Mouse (Mus musculus) lung, postnatal 36 days (tissue): ENCODE data around the gene Plxna2.
A peak's percentile ranks its signal among the peaks of the same experiment; 100 is the strongest.

Experiments
- DNase-seq: peaks from one replicate; pipeline ENCODE4 v3.0.0; 2022; ENCODE audit warnings: mixed read lengths

Gene Plxna2

DNA sequence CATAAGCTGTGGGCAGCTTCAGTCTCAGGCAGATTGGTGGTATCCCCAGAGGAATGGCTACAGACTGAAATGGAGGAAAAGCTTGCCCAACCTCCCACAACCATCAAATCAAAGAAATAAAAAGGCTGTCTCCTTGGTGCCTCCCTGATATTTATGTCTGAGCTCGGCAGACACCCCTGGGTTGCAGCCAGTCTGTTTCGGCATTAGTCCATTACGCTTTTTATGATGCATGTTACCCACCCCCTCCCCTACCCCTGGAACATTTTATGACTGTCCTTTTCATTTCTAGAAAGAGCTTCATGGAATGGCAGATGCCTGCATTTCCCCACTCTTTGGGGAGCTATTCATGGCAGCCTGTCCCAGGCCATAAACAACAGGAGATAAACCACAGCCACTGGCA lies 47.7 kb downstream of the Plxna2 start:
- no peak for DNase-seq

GRCm38 (mm10) chr1:194671783-194672524 lies 53.9 kb downstream of the Plxna2 start:
- DNase-seq, result peak; percentile 47

DNA sequence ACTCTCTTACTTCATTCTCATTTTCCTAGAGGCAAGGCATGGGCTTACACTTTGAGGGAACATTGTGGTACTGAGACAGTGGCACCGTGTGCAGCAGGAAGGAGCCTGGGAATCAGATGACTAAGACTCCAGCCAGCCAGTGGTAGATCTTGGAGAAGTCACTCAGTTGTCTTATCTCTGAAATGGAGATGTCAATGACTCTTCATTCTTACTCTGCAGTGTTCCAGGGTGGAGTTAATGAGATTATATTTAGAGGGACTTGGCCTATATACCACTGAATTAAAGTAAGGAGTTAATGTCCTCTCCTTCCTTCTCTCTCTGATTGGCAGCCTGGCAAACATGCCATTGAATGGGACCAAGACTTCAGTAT lies 54.5 kb downstream of the Plxna2 start:
- no peak for DNase-seq

GRCm38 (mm10) chr1:194673229-194673628 lies 55.2 kb downstream of the Plxna2 start:
- DNase-seq, result no peak

DNA sequence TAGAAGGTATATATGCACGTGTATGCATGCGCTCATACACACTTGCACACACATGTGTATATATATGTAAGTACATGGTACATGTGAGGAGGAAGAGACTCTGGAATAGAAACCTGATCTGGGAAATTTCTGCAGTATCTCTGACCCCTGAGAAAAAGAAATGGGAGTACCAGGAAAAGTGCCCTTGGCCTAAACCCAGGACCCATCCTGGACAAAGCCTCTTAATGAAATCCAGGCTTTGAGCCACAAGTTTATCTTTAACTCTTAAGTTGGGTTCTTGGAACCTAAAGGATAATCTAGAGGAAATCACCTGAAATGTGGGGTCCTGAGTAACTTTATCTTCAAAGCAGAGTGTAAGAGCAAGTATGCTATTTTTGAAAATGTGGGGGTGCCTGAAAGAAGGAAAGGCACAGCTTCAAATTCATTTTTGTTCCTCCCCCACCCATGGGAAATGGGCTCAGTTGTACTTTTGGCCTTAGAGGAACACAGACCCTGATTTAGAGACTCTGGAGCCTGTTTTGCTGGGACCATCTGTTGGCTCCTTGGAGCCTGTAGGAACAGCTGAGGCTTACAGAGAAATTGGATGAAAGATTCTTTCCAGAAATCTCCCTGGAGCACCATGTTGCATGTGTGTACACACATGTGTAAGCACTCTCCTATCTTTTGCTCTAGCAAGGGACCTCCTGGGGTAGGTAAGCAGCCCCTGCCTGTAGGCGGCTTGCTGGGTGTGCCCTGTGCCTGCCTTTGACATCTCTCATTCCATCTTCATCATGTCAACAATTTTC lies 57.3 kb downstream of the Plxna2 start:
- DNase-seq, result no peak

DNA sequence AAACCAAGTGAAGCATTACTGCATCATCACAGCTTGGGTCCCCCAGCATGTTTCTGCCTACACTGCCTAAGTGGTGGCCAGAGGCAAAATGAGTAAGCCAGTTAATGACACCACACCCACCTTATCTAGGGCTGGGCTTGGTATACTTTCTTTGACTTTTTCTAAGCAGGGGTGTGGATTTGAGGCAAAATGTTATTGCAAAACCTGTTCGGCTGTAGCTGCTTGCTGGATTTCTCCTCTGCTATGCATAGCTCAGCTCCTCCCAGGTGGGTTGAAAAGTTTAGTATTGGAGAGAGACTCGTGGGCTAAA lies 57.8 kb downstream of the Plxna2 start:
- DNase-seq, result no peak

GRCm38 (mm10) chr1:194677878-194678277 lies 59.9 kb downstream of the Plxna2 start:
- DNase-seq, result no peak

- no peak for DNase-seq
These were observed 61.1 kb downstream of the Plxna2 start for GRCm38 (mm10) chr1:194679147-194679546.

DNA sequence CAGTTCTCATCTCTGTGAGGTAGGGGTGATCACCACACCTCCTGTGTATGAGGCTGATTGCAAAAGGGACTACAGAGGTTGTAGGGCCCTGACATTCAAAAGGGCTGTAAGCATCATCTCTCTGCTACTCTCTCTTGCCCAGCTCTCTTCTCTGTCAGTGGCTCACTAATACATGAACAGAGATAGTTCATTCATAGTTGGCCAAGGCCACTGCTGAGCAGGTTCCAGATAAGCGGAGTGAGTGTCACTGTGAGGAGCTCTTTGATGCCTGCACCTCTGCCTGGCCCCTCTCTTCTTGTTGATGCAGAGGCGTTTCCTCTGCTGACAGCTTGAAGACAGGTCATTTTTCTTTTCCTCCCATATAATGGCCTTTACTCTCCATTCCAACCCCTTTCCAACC lies 62.1 kb downstream of the Plxna2 start:
- no peak for DNase-seq

DNA sequence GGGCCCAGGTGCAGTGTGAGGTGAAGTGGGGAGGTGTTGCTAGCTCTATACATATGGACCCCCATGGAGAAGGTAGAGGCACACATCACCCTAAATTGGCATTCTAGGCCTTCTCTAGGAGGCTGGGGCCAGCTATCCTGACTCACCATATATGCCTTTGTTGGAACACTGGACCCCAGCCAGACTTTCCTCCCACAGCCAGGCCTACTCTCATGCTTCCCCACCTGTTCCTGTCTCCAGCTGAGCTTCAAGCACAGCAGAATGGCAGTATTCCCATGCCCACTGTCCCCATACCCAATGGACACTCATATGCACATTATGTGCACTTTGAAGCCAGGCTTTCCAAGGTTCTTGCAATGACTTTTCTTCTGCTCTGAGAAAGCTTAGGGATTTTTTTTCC lies 64.0 kb downstream of the Plxna2 start:
- no peak for DNase-seq

DNA sequence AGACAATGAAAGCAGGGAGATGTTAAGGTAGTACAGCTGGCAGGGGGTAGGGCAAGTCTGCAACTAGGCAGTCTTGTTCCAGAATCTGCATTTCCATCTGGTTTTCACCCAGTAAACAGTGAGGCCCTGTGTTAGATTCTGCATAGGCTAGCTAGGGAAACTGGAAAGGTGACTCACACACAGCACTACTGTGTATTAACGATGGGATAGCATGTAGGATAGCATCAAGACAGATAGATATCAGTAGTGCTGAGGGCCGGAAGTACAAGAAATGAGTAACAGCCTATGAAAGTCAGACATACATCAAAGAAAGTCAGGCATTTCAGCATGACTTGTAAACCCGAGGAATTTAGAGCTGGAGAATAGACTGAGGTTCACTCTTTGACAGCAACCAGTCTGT lies 65.1 kb downstream of the Plxna2 start:
- DNase-seq, result no peak

- DNase-seq, result no peak
These were observed 67.9 kb downstream of the Plxna2 start for GRCm38 (mm10) chr1:194685896-194686295.

DNA sequence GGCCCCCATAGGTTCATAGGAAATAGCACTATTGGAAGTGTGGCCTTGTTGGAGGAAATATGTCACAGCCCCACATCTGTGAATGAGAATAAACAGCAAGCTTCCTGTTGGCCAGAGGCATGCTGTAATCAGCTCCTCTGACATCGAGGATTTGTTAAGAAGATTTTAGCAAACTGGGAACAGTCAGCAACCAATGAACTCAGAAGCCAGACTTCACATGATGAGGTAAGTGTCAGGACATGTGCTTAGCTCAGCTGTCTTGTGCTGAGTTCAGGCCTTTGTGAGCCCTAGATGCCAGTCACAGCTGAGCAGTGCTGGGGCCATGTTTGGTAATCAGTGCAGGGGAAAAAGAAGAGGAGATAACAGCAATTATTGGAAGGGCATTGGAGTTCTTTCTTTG lies 69.7 kb downstream of the Plxna2 start:
- peak; percentile 16 for DNase-seq

DNA sequence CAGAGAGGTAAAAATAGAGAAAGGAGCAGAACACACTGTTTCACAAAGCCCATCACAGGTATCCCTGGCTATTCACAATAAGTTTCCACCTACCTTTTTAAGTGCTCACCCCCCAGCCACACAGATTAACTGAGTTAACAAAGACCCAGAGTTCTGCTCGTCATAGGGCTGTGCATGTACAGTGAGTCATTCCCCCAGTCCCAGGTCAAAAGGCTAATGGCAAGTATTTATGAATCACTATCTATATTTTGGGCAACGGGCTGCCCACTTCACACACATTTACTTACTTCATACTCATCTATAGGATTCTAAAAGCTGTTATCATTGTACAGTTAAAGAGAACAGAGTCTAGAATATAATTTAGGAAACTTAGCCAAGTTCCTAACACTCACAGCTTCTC lies 70.1 kb downstream of the Plxna2 start:
- DNase-seq, result no peak

- no peak for DNase-seq
These were observed 75.0 kb downstream of the Plxna2 start for GRCm38 (mm10) chr1:194693063-194693462.

GRCm38 (mm10) chr1:194693488-194693887 lies 75.5 kb downstream of the Plxna2 start:
- no peak for DNase-seq

GRCm38 (mm10) chr1:194694805-194695204 lies 76.8 kb downstream of the Plxna2 start:
- no peak for DNase-seq

- no peak for DNase-seq
These were observed 79.4 kb downstream of the Plxna2 start for GRCm38 (mm10) chr1:194697439-194697838.

GRCm38 (mm10) chr1:194699321-194699720 lies 81.3 kb downstream of the Plxna2 start:
- DNase-seq, result no peak

GRCm38 (mm10) chr1:194703235-194703634 lies 85.2 kb downstream of the Plxna2 start:
- no peak for DNase-seq

- DNase-seq, result no peak
These were observed 86.3 kb downstream of the Plxna2 start for GRCm38 (mm10) chr1:194704171-194704855.

DNA sequence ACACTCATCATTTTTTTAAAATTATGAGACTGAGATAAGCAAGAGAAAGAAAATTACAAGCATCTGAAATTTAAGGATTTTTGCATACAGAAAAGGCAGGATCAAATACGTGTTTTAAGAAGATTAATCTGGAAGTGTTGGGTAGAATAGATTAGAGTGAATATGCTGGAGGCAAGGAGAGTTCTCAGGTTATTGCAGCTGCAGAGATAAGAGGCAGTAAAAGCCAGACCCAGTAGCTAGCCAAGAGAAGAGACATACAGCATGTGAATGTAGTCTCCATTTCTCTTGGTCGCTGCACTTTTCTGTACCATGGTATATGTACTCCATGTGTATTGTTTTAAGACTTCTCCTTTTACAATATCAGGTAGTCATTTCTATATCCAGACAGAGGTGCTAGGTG lies 88.5 kb downstream of the Plxna2 start:
- DNase-seq, result no peak

DNA sequence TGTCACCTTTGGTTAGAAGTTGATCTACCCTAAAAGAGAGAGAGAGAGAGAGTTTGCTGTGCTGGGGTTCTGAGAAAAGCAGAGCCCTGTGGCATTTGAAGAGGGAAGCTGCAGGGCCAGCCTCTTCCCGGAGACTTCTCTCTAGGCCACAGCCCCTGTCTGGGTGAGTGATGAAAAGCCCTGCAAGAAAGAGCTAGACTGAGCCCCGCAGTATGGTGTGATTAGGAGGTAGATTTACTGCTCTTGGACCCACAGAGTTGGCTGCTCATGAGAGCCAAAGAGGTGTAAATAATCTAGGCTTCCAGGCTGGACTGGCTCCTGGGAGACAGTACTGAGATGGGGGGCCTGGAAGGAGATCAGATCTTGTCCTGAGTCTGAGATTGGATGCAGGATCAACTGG lies 94.4 kb downstream of the Plxna2 start:
- no peak for DNase-seq
